Comparison of ENCODE assay signal across 15 mouse cellular contexts in genomic region chr7:46459605-46460245, GRCm38 (mm10).
DNase-seq lines count a peak whose midpoint lies in the region; ATAC-seq and TF ChIP-seq lines count a peak whose summit lies in the region.
"Had no signal": no experiment of that assay in that cellular context is flagged by ENCODE, and none has a peak within 500 bp of the region (broad histone marks: within the 10 kb centered on the region; RNA-seq: fewer than 3 reads in every experiment).

No protein-coding gene starts in this region.

- no peaks in the 10 kb centered on the region for H3K27me3 ChIP-seq in forebrain, embryonic 16.5 days (replicated peaks; ENCODE audit: control insufficient read depth, insufficient read depth, low read length)
- H3K27me3 ChIP-seq in forebrain, postnatal 0 days (ENCODE audit: insufficient read depth, low read length): no peaks in the 10 kb centered on the region
- no peaks in the 10 kb centered on the region for H3K27me3 ChIP-seq in hindbrain, embryonic 13.5 days
- H3K27me3 ChIP-seq in intestine, embryonic 15.5 days (replicated peaks): 0 out of 2 replicates have a peak, but pooled peaks cover 3% of the 10 kb centered on the region
- no peaks in the 10 kb centered on the region for H3K27me3 ChIP-seq in midbrain, embryonic 16.5 days (ENCODE audit: control insufficient read depth, insufficient read depth, low read depth, low read length)
- H3K27me3 ChIP-seq: heart, embryonic 12.5 days had no signal

- H3K4me1 ChIP-seq in forebrain, embryonic 16.5 days (replicated peaks; ENCODE audit: control insufficient read depth, insufficient read depth, low read length): peaks cover 6% of the 10 kb centered on the region
- H3K4me1 ChIP-seq in forebrain, postnatal 0 days (ENCODE audit: insufficient read depth): peaks cover 4% of the 10 kb centered on the region; the same call in 1 of the 2 replicates
- peaks cover 17% of the 10 kb centered on the region for H3K4me1 ChIP-seq in hindbrain, embryonic 13.5 days (replicated peaks)
- H3K4me1 ChIP-seq in intestine, embryonic 15.5 days (replicated peaks): peaks cover 12% of the 10 kb centered on the region; the same call in 1 of the 2 replicates
- peaks cover 10% of the 10 kb centered on the region for H3K4me1 ChIP-seq in midbrain, embryonic 16.5 days (ENCODE audit: control insufficient read depth, insufficient read depth, low read length)
- H3K4me1 ChIP-seq: heart, embryonic 12.5 days had no signal

- no peak overlapping the region for H3K4me2 ChIP-seq in forebrain, embryonic 16.5 days (ENCODE audit: low read length)
- H3K4me2 ChIP-seq in forebrain, postnatal 0 days (ENCODE audit: low read depth): no peak overlapping the region
- no peak overlapping the region for H3K4me2 ChIP-seq in hindbrain, embryonic 13.5 days
- 0 out of 2 replicates have a peak overlapping the region, but pooled peaks have one; percentile 14 for H3K4me2 ChIP-seq in intestine, embryonic 15.5 days (replicated peaks)
- no peak overlapping the region for H3K4me2 ChIP-seq in midbrain, embryonic 16.5 days (ENCODE audit: low read length)
- H3K4me2 ChIP-seq: heart, embryonic 12.5 days had no signal

- no peak overlapping the region for H3K27ac ChIP-seq in forebrain, embryonic 16.5 days (ENCODE audit: low read length)
- no peak overlapping the region for H3K27ac ChIP-seq in forebrain, postnatal 0 days (ENCODE audit: low read depth, low read length)
- peak overlapping the region; percentile 56 for H3K27ac ChIP-seq in hindbrain, embryonic 13.5 days
- H3K27ac ChIP-seq in intestine, embryonic 15.5 days: no peak overlapping the region
- peak overlapping the region; percentile 81 for H3K27ac ChIP-seq in midbrain, embryonic 16.5 days (ENCODE audit: low read length)

- H3K9ac ChIP-seq in forebrain, embryonic 16.5 days (replicated peaks; ENCODE audit: low read depth, low read length): no peak overlapping the region
- no peak overlapping the region for H3K9ac ChIP-seq in forebrain, postnatal 0 days
- H3K9ac ChIP-seq in hindbrain, embryonic 13.5 days: no peak overlapping the region
- no peak overlapping the region for H3K9ac ChIP-seq in intestine, embryonic 15.5 days
- peak overlapping the region; percentile 23; the same call in 1 of the 2 replicates for H3K9ac ChIP-seq in midbrain, embryonic 16.5 days (ENCODE audit: low read depth, low read length)
- H3K9ac ChIP-seq: heart, embryonic 12.5 days had no signal

- H3K4me3 ChIP-seq in forebrain, embryonic 16.5 days (replicated peaks; ENCODE audit: low read length): no peak overlapping the region
- H3K4me3 ChIP-seq in forebrain, postnatal 0 days (ENCODE audit: low read depth, low read length): no peak overlapping the region
- no peak overlapping the region for H3K4me3 ChIP-seq in hindbrain, embryonic 13.5 days
- H3K4me3 ChIP-seq in intestine, embryonic 15.5 days (replicated peaks): no peak overlapping the region
- no peak overlapping the region for H3K4me3 ChIP-seq in midbrain, embryonic 16.5 days (ENCODE audit: low read depth, low read length)
- H3K4me3 ChIP-seq: heart, embryonic 12.5 days had no signal

- H3K36me3 ChIP-seq in forebrain, embryonic 16.5 days (ENCODE audit: control insufficient read depth, insufficient read depth): no peaks in the 10 kb centered on the region
- H3K36me3 ChIP-seq in forebrain, postnatal 0 days (ENCODE audit: insufficient read depth): no peaks in the 10 kb centered on the region
- H3K36me3 ChIP-seq in hindbrain, embryonic 13.5 days: no peaks in the 10 kb centered on the region
- no peaks in the 10 kb centered on the region for H3K36me3 ChIP-seq in intestine, embryonic 15.5 days
- H3K36me3 ChIP-seq in midbrain, embryonic 16.5 days (ENCODE audit: control insufficient read depth, insufficient read depth, low read length): 0 out of 2 replicates have a peak, but pooled peaks cover 4% of the 10 kb centered on the region
- H3K36me3 ChIP-seq: heart, embryonic 12.5 days had no signal

- ATAC-seq in forebrain, embryonic 16.5 days: peak; percentile 15; the same call in 1 of the 2 replicates
- ATAC-seq in forebrain, postnatal 0 days: no peak; the same call in 1 of the 2 replicates
- peak; percentile 34; the same call in 1 of the 2 replicates for ATAC-seq in hindbrain, embryonic 13.5 days (ENCODE audit: low FRiP score)
- ATAC-seq in intestine, embryonic 15.5 days: peak; percentile 91
- ATAC-seq in midbrain, embryonic 16.5 days: peak; percentile 40; the same call in 1 of the 2 replicates

- no peak for TF ChIP-seq CTCF in forebrain, postnatal 0 days (IDR thresholded peaks at IDR 0.05; ENCODE audit: low read depth)

- WGBS in forebrain, embryonic 16.5 days: 85% methylated on average over 9 of the region's 9 CpGs
- WGBS in forebrain, postnatal 0 days: 78% methylated on average over 9 of the region's 9 CpGs
- WGBS in hindbrain, embryonic 13.5 days: 75% methylated on average over 9 of the region's 9 CpGs
- 57% methylated on average over 9 of the region's 9 CpGs for WGBS in intestine, embryonic 15.5 days
- 71% methylated on average over 9 of the region's 9 CpGs for WGBS in midbrain, embryonic 16.5 days

- H3K9me3 ChIP-seq in forebrain, embryonic 16.5 days (ENCODE audit: control insufficient read depth, low read length): no peaks in the 10 kb centered on the region; the same call in 1 of the 2 replicates
- no peaks in the 10 kb centered on the region for H3K9me3 ChIP-seq in forebrain, postnatal 0 days (ENCODE audit: low read length)
- H3K9me3 ChIP-seq in hindbrain, embryonic 13.5 days: no peaks in the 10 kb centered on the region
- H3K9me3 ChIP-seq in intestine, embryonic 15.5 days: no peaks in the 10 kb centered on the region
- no peaks in the 10 kb centered on the region for H3K9me3 ChIP-seq in midbrain, embryonic 16.5 days (replicated peaks; ENCODE audit: control insufficient read depth, low read length, poor library complexity, severe bottlenecking)

- DNase-seq in forebrain, postnatal 0 days: no peak
- DNase-seq in thymus, postnatal 0 days (ENCODE audit: low spot score): no peak
- DNase-seq in B cell, adult 2 months: no peak
- DNase-seq in spleen, adult 18-20 months: no peak
- DNase-seq: adrenal gland, postnatal 10 days; heart, postnatal 36 days; kidney, adult 9 months; liver; lung, adult 18-20 months; thymus, adult 18-20 months had no signal

Comparison
In these comparisons a context has a peak if more than half of its experiments do, and no peak if none do; other contexts are left out.
1. H3K27ac ChIP-seq: peak in hindbrain, embryonic 13.5 days (single experiment) and midbrain, embryonic 16.5 days (single experiment); none in forebrain, embryonic 16.5 days (single experiment), forebrain, postnatal 0 days (single experiment) and intestine, embryonic 15.5 days (single experiment).